Mouse (Mus musculus) monocyte, adult 5-6 weeks (primary cell): ENCODE results near the gene Stac3. TPM values are rescaled to one million over a fixed set of nuclear protein-coding genes. Genes with fewer than 3 reads are reported as not detected.

Source experiments
- ATAC-seq: fragments of 153-309, 156-312 bp; replicated peaks from 2 replicates; pipeline ENCODE4 v1.8.0; 2017; ENCODE audit warnings: mild to moderate bottlenecking; ENCODE audit not compliant: low TSS enrichment, insufficient number of reproducible peaks, severe bottlenecking, poor library complexity, low FRiP score
- total RNA-seq: library from RNA; stranded (forward); fragments of 200-1000, 200-491, 200-594 nt; gene quantifications from 3 replicates; pipeline ENCODE4 v1.2.3, GENCODE M21; 2017

Gene Stac3
- total RNA-seq, 1 experiment from 2014 or later: 9.8 TPM

DNA sequence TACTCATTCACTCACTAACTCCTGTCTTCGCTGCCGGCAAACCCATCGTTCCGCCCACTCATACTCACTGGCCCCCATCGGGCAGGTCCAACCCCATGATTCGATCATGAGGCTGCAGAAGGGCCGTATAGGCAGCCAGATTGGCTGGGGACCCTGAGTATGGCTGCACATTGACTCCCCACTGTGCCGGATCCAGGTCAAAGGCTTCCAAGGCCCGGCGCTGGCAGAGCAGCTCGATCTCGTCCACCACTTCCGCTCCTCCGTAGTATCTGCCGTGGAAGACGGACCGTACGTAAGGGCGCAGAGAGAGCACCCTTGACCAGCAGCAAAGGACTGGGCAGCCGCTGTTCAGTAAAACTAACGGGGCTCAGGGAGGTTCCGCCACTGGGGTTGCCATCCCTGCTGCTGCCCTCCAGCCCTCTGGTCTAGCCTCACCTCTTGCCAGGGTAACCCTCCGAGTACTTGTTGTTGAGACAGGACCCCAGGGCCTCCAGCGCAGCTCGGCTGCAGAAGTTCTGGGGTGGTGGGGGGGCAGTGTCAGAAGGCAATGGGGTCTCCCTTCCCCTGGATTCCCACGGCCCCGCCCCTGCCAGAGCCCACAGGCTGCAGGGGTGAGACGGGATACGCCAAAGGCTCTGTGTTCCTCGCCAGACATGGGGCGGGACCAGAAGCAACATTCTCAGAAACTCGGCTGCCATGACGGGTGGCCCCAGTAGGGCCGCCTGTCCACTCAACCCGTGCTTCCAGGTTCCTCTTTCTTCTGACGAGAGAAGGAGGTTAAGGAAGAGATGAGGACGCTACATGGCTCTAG, 18.6 kb downstream of the Stac3 start:
- ATAC-seq: no peak

DNA sequence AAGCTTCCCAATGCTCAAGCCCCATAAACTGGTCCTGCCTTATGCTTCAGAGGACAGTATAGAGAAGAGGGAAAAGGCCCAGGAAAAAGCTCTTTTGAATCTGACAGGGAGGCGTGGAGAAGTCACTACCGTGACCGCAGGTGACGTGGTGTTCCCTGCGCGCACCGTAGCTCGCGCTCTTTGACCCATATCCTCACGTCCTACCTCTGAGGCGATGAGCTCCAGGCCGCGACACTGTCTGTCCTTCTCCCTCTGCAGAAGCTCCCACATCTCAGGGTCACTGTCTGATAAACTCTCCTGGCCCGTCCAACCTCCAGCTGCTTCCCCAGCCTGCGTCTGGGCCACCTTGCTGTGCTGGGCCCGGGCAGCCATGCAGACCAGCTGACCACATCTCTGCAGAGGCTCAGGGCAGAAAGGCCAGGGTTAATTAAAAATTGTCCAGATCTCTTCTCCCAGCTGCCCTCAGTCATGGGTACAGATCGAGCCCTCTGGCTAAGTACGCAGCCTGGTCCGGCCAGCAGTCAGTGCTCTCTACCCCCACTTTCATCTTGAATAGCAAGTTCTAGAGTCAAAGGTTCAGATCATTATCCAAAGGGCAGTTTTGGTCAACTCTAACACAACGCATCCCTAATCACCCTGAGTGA, 19.4 kb downstream of the Stac3 start:
- ATAC-seq: no peak

DNA sequence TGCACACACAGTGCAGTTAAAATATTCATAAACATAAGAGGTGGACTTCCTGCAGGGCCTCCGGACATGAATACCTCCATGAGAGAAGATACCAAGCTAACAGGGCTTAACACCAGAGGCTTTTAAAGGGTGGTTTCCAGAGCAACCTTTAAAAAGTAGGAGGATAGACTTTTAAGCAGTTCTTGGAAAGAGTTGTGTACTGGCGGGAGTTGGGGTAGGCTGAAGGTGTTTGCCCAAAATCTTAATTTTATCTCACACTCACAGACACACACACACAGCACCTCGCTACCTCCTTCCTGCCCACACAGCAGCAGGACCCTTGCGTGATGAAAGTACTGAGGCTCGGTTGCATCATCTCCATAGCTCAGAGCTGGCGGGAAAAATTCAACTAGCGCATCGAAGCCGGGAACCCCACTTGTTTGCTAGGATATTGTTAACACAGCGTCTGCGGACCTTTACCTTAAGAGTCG, 20.2 kb downstream of the Stac3 start:
- ATAC-seq: no peak

DNA sequence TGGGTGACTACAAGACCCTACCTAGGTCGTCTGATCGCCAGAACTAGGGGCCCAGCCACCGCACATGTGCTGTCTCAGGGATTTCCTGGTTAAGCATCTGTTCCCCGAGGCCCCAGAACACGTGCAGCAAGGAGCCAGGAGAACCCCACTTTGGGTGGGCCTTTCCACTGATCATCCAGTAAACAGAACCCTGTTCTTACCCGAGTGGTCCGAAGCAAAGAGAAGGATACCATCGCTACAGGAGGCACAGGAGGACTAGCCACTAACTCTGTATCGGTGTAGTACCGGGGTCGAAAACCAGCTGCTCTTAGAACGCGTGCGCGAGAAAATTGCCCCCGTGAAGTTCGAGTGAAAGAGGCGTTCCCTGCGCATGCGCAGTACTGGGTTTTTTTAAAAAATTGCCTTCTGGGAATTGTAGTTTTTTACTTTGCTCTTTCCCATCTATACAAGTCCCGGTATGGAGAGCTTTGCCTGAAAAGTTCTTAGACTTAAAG, 20.6 kb downstream of the Stac3 start, which contains the start of gene Shmt2:
Gene Shmt2 (minus strand): TSS at position 357 of the 494 bp plus-strand sequence.
- no peak for ATAC-seq

DNA sequence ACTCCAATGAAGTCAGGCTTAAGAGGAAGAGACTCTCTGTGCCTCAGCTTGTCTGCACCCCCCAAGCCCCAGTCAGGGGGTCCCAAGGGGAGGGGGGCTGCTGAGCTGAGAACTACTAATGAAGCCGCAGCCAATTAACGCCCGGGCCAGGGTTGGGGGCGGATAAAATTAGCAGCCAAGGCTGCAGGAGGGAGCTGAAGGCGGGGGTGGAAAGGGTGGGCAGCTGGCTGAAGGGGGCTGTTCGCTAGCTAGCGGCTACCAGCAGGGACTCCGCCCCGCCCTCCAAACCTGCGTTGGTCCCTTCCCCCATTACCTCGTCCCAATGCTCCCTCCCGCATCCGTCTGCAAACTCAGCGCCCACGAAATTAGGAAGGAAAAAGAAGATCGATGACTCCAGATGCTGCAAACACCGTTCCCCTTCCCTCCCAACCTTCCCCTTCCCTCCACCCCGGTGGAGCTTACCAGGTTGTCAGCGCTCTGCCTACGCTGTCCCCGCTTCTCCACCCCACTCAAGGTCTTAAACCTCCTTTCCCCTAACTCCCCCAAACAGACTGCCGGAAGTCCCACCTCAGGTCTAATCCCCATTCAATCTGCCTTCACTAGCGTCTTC, 23.3 kb downstream of the Stac3 start:
- ATAC-seq: no peak

DNA sequence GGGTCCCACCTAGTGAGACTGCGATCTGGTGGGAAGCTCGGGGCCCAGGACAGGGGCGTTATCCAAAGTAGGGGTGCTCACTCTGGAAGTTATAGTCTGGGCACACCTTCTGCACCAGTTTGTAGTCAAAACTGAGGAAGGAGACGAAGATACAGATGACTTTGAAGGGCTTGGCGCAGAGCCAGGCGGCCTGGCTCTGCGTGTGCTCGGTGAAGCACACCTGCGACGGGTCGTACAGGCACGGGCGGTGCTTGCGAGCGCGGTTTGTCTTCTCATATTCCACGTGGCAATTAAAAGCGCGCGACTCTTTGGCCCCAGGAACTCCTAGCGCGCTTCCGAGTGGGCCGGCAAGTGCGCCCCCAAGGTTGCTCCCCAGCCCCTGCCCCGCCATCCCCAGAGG, 24.6 kb downstream of the Stac3 start:
- no peak for ATAC-seq

DNA sequence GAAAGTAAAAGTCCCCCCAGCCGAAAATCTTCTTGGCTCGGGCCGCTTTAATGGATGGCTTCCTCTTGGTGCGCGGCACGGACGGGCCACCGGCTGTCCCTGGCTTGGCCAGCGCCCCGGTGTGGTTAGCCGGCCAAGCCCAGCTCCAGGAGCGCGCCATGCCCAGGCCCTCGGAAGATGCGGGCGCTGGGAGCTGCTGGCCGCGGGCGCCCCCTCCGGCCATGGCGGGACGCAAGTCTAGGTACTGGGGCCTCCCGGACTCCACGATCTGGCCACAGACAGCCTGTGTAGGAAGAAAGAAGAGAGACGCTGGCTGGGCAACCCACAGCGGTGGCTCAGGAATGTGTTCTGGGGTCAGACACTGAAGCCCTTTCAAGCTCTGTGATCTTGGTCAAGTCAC, 25.2 kb downstream of the Stac3 start:
- no peak for ATAC-seq

DNA sequence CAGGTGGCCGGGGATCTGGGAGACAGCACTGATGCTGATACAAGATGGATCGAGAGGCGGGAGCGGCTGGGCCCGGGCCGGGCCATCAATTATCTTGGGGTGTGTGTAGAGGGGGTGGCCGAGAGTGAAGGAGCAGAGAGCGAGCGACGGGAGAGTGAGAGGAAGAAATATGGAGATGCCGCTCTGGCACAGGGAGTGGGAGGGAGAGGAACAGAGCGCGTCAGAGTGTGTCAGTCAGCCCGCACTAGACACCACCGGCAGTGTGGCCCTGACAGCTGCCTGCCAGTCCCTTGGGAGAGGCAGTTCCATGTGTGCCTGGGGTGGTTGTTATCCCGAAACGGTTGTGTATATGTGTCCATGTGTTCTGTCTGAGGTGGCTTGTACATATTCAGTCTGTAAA, 26.0 kb downstream of the Stac3 start:
- ATAC-seq: no peak

DNA sequence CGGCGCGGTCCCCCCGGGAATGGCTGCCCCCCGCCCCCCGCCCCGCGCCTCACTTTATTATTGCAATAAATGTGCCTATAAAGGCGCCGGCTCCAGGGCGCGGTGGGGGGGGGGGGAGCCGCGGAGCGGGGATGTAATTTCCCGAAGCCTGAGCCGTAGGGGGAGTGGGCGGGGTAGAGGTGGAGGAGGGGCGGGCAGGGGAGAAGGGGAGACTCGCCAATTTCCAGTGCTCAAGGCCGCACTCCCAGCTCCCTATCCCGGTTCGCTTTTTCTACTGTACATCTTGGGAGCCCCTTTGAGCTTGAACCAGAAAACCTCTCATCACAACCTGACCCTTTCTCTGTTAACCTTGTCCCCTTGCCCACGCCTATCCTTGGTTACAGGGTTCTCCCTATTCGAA, 29.5 kb downstream of the Stac3 start:
- no peak for ATAC-seq

DNA sequence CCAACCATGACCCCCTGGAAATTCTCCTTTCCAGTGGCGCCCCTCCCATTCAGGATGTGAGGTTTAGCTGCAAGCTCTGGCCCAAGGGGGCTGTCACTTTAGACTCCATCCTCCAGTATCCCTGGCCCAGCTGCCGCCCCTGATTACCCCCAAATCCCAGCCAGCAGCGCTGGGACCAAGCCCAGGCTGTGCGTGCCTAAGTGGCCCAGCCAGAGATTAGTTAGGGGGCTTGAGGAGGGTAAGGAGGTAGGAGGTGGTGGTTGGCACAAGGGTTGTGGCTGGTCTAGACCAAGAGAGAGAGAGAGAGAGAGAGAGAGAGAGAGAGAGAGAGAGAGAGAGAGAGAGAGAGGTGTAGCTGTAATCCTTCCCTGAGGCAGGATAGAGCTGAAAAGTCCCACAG, 30.1 kb downstream of the Stac3 start:
- no peak for ATAC-seq

DNA sequence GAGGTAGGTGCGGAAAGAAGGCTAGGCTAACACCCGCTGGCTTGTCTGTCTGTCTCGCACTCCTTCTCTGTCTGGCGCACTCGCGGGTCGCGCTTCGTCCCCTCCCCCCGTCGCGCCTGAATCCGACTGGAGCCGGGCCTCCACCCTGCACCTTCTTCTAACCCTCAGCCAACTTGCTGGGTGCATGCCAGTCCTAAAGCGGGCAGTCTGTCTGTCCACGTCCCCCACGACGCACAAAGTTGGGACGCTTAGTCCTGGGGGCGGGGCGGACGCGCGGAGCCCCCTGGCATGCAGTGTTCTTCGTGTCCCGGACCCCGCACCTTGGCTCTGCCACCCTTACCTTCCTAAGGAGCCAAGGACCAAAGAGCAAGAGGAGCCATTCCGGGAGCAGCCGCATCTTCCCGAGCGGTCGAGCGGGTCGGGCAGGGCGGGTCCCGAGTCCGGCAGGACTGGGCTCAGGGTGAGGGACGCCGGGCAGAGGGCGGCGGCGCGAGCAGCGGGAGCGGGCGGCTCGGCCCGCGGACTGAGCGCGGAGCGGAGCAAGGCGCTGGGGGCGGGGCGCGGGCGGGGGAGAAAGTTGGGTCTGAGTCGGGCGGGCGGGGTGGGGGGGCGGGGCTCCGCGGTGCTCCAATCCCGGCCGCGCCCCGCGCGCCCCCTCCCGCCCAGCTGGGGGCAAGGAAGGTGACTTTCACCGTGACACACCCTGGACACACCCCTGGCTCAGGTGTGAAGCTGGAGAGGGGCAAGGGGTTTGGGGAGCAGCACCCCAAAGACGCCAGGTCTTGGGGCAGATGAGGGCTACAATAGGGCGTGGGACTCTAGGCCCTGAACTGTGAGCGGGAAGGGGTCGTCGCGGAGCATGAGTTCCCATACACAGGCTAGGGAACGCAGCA, 32.8 kb downstream of the Stac3 start, which contains the start of gene Nxph4:
Gene Nxph4 (minus strand): TSS at position 524 of the 893 bp plus-strand sequence.
- no peak for ATAC-seq

DNA sequence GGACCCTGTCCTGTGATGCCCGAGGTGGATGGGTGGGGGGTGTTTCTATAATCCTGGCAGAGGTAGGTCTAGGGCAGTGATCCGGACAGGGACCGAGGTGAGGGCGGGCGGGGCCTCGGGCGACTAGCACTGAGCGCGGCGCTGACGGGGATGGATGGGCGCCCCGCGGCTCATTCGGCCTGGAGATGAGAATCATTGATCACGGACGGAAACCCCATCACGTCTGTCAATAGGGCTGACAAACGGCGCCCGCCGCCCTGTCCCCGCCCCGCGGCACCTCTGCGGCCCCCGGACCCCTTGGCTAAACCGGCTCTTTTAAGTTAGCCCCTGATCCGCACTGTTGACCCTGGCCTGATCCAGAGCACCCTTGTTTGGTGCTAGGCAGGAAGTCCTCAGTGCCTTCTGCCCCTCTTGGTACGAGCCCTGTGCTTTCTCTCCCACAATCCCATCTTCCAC, 33.5 kb downstream of the Stac3 start:
- ATAC-seq: no peak

DNA sequence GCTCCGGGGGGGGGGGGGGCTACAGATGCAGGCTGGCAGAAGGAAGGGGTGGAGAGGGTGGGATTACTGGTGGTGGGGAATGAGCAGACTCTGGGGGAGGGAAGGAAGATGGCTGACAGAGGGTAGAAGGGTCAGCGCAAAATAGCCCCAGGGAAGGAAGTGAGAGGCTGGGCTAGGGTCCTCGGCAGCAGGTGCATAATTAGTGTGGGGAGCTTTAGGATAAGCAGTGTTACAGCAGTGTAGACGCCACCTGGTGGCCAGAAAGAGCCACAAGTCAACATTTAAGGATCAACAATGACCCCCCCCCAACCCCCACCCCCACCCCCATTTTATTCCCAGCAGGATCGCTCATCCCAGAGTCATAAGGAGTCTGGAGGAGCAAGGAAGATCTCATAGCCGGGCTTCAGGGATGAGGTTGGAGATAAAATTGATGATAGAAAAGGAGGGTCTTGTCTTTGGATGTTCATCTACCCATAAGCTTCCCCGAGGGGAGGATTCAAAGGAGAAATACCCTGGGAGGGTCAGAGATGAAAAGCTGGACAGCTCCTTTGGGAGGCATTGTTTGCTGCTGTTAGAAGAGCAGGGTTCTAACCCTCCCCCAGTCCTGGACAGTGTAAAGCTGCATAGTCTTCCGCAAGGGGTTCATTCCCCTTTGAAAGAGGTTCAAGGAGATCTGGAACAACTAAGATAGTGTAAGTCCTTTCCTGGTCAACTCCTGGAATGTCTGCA, 35.3 kb downstream of the Stac3 start:
- no peak for ATAC-seq

DNA sequence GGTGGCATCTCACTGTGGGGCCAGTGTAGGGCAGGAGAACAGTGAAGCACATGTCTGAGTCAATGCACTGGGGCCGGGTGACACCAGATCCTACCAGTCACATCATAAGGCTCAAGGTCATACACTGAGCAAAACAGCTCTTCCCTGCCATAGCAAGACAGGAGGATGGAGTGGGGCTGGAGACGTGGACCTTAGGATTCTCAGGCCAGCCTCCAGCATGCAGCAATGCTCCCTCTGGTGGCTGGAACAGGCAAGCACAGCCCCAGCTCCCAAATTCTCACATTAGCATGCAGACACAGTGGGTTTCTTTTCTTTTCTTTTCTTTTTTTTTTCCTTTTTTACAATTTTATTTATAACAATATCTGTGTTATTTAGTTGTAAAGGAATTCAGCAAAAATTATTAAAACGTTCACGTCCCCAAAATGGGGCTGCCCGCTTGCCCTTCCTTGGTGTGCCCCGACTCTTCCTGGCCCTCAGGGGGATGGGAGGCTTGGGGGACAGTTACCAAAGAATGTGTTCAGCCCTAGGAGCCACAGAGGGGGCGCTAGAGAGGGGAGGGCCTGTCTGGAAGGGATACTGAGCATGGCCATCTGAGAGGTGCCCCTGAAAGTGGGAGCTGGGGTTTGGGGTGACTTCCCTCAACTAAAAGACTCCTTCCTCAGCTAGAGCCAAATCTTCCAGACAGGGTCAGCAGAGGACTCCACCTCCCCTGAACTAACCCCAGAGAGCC, 36.5 kb downstream of the Stac3 start:
- ATAC-seq: peak; percentile 41

DNA sequence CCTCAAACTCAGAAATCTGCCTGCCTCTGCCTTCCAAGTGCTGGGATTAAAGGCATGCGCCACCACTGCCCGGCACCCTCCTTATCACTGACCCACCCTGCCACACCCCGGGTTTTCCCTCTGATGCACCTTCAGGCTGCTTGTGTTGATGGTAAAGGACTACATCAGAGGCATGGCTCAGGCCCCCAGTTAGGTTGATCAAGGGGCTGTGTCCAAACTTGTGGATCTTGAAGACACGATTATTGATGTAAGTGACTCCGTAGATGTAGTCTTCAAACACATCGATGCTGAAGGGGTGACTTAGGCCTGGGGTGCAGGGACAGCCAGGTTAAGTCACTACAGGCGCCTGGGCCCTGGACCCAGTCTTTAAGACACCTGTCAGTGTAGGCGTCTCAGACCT, 40.0 kb downstream of the Stac3 start:
- ATAC-seq: no peak

DNA sequence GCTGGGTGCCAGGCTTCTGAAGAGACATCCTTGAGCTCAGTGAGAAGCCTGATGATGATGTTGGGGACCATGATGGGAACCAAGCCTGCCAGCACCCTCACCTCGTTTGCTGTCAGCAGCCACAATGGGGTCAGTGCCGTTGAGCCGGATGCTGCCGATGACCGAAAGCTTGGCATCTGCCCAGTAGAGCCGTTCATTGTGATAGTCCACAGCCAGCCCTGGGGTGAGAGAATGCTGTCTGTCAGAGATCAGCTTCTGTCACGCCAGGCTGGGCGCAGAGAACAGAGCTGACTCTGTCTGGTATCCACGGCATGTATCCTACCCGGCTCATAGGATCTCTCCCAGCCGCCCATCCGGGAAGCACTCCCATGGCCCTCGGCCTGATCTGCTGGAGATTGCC, 40.6 kb downstream of the Stac3 start:
- no peak for ATAC-seq

DNA sequence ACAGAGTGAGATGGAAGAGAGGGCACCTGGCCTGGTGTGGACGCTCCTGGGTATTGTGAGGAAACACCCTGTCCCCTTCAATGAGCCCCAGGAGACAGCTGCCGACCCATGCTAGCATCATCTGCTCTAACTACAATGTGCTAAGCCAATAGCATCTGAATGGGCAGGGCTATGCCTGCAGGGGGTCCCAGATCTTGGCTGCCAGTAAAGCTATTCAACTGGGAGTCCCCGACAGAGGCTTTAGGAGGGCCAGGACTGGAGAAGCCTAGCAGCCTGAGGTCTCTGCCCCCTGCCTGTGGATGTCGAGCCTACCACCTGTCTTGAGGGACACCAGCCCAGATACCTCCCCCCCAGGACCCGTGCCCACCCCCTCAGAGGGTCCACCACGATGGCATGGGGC, 41.2 kb downstream of the Stac3 start:
- no peak for ATAC-seq
